Mouse (Mus musculus) adipocyte (in vitro differentiated cells): Measurements from ENCODE around the gene Gm47995.
"Not testable (repeated sequence)": the region's sequence is repeated elsewhere in the genome, so short reads cannot be mapped to it uniquely, and the experiment has no call there.

Source experiments
- DNase-seq: peaks from one replicate; pipeline ENCODE4 v3.0.0-alpha.2; 2016; ENCODE audit warnings: low spot score

Gm47995 gene

DNA sequence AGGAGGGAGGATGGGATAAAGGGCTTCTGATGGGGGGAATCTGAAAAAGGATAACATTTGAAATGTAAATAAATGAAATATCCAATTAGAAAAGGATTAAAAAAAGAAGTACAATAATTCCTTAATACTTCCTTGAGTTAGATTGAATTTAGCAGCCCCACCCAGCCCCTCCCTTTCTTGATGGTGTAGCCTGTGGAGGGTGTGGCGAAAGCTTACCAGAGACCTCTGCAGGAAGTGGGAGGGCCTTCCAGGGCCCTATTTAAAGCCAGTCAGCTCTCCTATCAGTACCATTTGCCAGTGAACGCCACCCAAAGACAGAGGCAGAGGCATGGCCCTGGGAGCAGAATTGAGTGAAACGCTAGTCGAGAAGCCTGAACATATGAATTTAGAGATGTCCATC, at the start of gene Gm47995:
Gene Gm47995 (plus strand): TSS at position 329 of the 400 bp plus-strand sequence.
- DNase-seq: not testable (repeated sequence)

DNA sequence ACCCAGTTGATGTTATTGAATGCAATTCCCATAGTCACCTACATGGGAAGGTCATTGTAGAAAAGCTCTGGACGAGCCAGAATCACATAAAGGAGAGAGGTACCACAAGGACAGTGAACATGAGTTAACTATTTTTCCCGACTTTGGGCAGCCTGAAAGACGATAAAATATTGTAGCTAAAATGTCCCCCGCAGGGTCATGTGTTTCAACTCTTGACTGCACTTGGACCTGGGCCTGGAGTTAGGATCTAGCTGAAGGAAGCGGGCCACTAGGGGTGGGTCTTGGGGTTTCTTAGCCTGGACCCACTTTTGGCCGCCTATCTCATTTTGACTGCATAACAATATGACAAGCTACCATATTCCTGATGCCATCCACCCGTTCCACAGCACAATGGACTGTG, 48.0 kb upstream of the Gm47995 start:
- no peak for DNase-seq

DNA sequence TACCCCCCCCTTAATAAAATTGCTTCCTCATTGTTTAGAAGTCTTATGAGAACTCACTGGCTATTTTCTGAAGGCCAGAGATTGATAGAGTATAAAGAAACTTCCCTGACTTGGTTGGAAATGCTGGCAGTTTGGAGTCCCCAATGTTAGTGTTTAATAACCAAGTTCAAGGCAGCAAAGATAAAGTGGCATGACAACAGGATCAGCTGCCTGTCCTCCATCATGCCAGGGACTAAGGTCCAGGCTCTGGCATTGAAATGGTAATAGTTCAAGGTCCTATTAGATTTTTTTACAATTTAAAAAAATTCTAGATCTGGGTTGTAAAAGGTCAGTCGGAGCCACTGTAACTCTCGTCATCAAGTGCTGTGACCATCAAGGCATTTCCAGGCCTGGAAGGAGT, 47.2 kb upstream of the Gm47995 start:
- no peak for DNase-seq

DNA sequence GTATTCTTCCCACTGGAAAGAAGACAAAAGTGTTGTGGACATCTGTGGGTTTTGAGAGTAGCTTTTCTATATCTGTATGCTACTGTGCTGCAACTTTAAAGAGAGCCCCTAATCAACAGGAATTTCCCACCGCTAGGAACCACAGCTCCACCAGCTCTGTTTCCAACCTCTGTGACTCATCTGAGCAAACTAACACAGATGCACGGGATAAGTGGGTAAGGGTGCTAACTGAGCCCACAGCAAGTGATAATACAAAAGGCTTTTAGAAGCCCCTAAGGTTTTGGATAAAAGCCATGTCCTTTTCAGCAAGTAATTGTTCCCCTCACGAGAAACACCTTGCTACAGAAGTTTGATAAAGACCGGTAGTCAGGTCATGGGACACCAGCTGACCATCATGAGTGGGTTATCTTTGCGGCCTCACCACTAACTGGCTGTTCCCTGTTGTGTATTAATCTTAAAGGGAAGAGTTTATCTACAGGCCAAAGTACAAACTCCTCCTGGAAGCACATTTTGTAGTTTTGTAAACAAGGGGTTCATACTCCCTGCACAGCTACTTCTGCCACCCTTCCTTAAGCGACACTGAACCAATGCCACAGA, 45.1 kb upstream of the Gm47995 start:
- DNase-seq: no peak

DNA sequence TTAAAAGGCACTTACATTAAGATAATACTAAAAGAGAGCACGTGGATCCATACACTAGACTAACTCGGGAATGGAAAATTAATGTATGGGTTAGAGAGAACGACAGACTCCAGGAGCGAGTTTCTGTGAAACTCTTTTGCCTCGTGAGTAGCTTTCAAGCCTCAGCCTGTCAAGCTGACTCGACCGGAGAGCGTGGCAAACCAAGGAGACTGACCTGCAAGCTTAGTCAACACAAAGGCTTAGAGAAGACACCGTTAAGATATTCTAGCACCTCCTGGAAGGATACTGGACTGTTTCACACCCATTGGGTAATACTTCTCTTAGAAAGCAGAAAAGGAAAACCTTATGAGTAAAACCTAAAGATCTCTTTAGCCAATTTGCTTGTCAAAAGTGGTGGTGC, 44.1 kb upstream of the Gm47995 start:
- not testable (repeated sequence) for DNase-seq

DNA sequence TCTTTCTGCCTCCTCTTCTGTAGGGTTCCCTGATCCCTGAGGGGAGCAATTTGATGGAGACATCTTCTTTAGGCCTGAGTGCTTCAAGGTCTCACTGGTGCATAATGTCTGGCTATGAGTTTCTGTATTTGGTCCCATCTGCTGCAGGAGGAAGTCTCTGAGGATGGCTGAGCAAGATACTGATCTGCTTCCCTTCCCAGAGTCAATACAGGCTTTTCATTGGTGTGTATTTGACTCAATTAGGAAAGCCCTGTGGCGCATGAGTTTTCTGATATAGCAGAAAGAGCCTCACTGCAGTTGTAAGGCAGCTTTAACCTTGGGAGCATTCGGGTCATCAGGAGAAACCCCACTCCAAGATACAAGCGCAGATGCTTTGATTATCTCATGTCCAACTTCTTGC, 42.1 kb upstream of the Gm47995 start:
- no peak for DNase-seq

DNA sequence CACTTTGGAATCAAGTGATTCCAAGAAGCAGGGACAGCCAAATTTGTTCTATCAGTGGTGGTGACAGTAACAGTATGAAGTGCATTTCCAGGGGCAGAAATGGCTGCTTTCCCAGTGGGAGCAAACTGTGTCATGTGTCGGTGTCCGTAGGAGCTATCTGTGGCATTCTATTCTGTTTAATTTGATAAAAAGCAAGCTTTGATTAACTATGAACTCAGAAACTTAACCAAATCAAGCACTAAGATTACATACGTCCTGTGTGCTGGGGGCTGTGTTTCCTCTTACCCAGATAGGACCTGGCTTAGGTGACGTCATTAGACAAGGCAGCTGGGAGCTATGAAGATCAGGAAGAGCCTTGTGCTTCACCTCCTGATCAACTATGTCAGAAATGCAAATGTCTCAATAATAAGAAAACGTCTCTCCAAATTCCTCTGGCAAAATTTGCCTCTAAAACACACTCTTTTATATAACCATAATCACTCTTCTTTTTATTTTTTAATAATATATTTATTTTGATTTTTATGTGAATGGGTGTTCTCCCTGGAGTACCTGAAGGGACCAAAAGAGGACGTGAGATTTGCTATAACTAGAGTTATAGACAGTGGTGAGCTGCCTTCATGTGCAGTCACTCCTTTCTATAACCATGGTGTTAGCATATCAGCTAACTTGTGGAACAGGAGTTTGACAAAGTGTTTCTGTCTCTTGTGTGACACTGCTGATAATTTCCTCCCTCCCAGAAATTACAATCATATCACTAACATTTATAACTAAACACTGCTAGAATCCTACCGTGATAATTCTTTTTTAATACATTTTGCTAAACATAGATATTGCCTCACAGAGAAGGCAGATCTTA, 41.2 kb upstream of the Gm47995 start:
- DNase-seq: no peak

DNA sequence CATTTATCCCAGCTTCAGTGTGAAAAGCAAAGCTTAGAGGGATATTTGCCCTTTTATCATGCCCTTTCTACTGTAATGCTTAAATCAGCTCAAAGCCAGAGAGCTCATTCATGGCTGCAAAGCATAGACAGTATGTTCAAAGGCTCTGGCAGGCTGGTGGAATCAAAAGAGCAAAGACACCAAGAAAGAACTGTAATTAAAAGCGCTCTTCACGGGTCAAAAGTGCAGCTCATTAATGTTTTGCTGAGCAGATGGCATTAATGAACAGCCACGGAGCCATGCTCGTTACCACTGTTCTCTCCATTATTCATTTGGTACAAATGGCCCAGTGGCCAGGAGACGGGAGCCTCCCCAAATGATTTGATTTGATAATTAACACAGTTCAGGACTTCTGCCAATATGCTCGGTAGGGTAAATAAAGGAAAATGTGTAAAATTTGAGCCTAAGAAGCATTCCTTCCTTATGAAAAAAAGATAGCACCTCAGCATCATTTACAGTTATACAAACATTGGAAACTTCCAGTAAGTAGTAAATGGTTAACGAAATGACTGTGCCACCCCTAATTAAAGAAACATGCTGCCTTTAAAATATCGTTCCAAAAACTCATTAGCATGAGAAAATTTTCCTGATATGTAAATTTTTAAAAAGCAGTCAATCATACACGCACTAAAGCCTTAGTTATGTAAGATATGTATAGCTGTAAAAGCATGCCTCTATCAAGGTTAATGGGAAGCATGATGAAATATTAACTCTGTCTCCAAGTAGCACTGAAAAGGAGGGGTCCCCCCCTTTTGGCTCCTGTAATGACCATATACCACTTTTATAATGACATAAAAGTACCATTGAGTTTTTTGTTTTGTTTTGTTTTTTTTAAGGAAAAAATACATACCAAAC, 40.0 kb upstream of the Gm47995 start:
- DNase-seq: no peak

DNA sequence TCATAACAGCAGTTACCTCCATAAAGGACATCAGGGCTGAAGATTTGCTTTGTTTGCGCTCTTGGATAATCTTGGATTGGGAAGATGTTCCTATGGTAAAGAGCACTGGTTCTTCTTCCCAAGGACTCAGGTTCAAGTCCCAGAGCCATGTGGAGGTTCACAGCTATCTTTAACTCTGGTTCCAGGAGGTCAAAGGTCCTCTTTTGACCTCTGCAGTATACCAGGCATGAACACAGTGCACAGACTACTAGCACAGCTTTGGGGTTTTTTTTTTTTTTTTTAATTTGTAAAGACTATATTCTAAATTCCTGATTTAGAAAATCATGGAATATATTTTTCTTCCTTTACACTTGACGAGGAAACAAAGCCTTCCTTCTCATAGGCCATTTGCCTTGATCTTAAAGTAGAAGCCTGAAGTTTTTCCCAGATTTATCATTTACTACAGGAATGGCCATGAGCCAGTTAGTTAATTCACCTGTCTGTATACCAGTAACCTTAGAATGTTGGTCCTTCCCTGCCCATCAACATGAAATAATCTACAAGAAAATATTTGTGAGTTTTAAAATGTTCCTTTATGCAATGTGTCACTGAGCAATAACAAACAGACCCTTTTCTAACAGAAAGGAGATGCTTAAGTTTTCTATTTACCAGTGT, 39.3 kb upstream of the Gm47995 start:
- no peak for DNase-seq

DNA sequence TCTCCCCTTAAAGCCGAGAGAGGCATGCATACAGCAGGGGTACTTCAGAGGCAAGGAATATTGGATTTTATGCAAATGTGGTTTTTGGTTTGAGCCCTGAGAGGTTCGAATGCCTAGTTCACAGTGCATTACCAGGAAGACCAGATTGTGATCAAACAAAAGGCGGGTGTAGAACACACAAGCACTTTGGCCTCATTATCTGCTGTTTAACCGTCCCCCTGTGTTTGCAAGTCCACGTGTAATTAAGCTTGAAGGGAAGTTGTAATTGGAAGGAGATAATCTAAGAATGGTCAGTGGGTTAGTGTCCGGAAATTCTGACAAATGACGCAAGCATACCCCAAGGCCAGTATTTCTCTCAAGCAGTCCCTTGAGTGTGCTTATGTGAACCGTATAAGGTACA, 32.2 kb upstream of the Gm47995 start:
- DNase-seq: no peak

DNA sequence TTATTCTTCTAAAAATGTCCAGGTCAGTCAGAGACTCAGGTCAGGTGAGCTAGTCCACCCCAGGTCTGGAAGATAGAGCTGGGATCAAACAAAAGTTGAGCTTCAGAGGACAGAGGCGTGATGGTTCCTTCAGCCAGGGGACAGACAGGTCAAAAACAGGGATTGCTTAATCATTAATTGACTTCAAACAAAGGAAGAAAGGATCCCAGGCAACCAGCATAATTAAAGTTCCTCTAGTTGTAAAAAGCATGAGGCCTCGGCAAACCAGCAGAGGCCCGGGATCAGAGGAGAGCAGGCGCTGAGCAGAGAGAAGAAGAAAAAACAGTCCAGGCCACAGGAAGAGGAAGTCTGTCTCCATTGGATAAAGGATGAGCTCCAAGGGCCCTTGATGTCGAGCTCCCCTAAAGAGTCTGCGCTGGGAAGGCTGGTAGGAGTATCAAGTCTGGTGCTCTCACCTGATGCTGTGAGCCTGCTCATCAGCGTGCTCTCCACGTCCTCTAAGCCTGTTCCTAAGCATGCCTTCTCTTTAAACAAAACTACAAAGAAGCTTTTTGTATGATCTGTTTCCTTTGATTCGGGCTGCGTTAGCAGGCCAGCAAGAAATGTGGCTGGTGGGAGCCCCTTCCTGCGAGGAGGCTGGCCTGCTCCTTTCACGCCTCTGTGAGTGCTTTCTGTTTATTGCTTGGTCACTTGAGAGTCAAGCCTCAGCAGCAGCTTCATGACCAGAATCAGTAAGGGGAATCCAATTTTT, 30.8 kb upstream of the Gm47995 start:
- no peak for DNase-seq

DNA sequence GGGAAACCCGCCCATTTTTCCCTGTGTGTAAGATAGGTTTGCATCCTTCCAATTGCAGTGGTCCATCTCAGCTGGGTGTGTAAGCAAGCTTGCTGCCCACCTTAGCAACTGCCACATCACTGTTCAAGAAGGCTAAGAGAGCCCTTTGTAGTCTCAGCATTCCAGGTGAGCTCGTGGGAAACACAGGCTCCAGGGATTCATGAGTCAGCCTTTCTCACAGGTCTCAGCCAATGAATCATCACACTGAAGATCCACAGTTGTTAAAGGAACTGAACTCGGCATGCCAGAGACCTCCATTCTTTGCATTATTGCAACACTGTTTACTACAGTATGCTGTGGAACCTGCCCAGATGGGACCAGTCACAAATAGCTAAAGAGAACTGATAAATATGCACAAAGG, 29.6 kb upstream of the Gm47995 start:
- DNase-seq: no peak

DNA sequence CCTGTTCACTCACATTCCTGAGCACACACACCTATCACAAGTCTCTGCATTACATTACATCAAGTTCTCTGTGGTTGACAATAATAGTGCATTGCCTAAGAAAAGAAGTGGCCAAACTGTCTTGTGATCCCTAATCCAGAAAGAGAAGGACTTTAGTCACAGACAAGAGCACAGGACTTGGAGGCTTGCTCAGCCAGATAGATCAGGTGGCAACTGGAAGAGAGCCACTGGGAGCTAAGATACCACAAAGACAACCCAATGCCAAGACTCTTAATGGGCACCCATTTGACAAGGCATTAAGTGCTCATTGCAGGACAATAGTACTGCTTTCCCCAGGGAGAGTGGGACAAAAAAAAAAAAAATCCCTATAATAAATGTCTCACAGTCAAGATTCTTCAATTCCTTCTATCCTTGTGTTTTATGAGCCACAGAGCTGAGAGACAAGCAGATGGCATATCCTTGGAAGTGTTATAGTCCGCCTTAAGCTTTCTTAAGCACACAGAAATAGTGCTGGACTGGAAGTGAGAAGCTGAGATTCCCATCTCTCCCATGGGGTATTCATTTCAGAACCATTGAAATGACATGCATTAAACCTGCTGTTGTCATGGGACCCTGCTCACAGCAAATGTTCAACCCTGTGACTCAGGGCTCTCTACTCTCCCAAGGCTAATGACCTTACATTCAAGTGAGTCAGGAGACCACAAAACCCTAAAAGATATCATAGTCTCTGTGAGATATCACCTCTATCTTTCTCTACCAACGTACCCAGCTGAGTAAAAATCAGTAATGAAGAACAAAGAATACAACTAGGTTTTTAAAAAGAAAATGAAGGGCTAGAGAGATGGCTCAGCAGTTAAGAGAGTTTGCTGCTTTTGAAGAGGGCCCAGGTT, 26.4 kb upstream of the Gm47995 start:
- peak; percentile 44 for DNase-seq

DNA sequence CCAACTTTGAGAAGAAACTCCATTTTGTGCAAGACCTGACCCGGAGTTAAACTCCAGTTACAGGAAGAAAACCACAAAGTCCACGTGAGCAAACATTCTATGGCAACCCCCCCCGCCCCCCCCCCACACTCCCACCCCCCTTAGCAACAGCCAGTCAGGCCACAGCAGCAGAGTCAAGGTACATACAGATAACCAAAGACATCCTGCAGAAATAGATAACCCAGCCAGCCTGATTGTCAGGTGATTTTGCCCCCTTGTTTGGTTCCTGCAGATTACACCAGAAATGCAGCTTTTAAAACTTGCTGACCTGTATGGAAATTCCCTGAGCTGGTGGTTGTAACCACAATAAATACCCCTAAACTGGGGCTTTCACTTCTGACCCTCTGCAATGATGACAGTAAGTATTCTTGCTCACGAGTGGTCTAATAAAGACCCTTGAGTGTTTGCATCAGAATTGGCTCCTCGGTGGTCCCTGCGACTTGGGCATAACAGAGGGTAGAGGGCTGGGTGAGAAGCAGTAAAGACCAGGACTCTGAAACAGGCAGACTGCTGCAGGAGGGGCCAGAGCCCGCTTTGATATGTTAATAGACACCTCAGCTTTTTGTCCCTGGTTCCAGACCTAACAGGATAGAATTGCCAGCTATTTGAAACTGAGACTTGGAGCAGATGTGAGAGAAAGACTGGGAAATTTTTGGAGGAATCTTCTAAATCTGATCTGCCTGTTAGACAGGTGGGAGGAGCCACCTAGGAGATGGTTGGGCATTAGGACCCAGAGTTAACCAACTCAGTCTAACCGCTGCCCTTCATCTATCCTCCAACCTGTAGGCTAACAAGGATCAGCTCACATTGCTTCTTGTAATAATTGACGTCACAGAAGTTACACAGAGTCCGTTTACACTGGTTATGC, 21.0 kb upstream of the Gm47995 start:
- DNase-seq: no peak

DNA sequence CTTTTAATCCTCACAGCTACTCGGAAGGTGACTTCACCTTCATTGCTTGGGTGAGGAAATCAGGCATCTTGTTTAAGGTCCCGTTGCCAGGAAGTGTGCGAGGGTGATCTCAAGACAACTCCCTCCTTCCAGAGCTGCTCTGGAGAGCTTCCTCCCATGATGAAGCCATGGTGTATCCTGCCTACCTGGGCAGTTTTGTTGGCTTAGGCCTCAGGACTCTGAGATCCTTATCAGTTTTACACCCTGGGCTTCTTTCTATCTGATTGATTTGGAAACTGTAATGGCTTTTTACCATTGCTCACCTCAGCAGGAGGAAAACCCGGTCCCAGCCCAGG, 20.3 kb upstream of the Gm47995 start:
- no peak for DNase-seq

DNA sequence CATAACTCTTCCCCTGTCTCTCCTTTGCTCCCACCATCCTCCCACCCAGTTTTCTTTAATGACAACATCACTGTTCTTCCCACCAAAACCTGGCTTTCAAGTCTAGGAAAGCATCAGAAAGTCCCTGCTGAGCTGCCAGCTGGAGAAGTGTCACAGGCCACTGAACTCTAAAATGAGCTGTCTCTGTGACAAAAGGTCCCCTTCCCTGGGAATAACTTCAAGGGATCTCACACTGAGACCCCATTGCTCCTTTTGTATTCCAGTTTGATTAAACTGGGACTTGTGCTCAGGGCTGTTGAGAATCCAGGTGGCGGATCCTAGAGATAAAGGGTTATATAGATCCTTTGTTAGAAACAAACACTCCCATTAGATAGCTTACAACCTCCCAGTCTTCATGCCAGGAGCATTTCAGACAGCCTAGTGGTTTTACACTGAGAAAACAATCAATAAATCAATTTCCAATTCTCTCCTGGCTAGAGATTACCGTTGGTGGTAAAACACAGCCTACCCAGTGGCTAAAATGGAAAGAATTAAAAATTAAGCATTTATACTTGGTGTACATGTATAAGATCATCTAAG, 19.7 kb upstream of the Gm47995 start:
- DNase-seq: no peak

DNA sequence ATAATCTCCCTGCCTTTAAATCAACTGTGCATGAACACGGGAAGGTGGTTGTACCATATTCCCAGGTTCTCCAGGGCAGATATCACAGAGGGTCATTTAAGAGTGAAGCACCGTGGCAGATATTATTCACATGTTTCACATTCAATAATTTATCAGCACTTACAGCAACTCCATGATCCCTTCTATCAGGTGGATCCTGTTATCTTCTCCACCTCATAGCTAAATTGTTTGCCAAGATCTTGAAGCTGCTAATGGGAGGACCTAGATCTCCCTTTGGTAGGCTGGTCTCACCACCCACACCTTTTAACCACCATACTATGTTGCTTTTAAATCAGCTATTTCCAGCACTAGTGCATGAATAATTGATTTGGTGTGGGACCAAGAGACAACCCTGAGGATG, 18.1 kb upstream of the Gm47995 start:
- DNase-seq: no peak

DNA sequence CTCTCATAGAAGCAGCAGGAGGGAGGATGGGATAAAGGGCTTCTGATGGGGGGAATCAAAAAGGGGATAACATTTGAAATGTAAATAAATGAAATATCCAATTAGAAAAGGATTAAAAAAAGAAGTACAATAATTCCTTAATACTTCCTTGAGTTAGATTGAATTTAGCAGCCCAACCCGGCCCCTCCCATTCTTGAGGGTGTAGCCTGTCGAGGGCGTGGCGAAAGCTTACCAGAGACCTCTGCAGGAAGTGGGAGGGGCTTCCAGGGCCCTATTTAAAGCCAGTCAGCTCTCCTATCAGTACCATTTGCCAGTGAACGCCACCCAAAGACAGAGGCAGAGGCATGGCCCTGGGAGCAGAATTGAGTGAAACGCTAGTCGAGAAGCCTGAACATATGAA, 16.0 kb upstream of the Gm47995 start, which contains the start of gene Gm47985:
Gene Gm47985 (plus strand): TSS at position 272 of the 400 bp plus-strand sequence.
- DNase-seq: not testable (repeated sequence)

DNA sequence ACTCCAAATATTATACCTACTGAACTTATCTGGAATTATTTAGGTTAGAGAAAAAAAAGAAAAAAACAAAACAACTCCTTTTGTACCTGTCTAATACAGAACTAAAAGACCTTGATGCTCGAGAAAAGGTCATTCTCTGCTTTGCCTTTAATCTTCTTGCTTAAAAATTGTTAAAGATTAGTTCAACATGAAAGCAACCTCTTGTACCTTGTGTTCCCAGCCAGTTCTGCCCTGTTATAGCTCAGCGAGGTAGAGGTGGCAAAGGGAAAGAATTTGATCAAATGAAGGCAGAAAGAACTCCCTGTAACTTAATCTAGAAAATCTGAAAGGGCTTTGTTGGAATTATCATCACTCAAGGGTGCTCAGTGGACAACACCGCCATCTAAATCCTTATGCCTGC, 12.1 kb upstream of the Gm47995 start:
- not testable (repeated sequence) for DNase-seq
